Mouse (Mus musculus) C2C12 (cell line): Measurements from ENCODE around the gene 9930021J03Rik.

Experiments used
- CEBPB ChIP-seq: IDR thresholded peaks from one replicate; pipeline ENCODE4 v1.6.1; 2011; ENCODE audit warnings: low read depth, mild to moderate bottlenecking, control low read depth, moderate library complexity
- CTCF ChIP-seq: IDR thresholded peaks from one replicate; pipeline ENCODE4 v1.5.1; 2011; ENCODE audit not compliant: control insufficient read depth, insufficient read depth, insufficient read length

GRCm38 (mm10) chr19:29683844-29684540 is 121.8 kb downstream of the 9930021J03Rik start:
- no peak for TF ChIP-seq CTCF
- no peak for TF ChIP-seq CEBPB
